Mouse (Mus musculus): ENCODE results near the gene Fam57b.

Fam57b gene

DNA sequence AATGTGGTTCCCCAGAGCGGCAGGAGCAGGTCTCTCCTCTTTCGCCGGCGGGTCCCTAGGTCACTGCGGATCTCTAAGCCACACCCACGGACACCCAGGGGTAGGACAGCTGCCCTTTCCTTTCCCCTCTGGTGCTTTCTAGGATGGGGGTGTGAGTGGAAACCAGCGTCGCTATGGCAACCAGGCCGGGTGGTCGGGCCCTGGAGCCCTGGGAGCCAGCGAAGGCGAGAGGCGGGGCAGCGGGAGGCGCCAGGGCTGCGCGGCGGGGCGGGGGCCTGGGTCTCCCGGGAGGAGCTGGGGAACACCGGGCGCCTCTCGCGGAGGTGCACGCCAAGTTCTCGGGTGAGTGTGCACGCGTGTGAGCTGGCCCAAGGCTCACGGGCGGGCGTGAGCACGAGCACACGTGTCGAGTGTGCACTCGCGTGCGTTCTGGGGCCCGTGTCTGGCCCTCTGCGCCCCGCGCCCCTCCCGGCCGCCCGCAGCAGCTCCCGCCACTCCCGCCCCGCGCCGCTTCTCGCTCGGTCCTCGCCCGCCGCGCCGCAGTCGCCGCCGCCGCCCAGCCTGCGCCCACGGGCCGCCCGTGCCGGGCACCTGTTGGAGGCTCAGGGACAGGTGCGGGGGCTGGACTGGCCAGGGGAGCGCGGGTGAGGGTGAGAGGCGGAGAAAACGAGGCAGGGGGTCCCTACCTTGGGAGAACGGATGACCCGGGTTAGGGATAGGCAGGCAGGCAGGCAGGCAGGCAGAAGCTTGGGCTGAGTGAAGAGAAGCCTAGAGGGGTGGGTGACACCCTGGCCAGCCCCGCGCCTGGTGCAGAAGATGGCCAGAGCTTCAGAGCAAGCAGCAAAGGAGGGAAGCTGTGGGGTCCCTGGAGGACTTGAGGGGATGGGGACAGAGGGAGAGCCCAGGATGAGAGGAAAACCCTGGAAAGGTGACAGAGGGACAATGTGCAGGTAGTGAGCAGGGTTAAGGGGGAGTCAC is 50.2 kb downstream of the Fam57b start:
- in situ Hi-C loops (cut with MboI; ENCODE audit: low pct_unique_long_range_greater_than_20kb in 1 of 2, low sequenced_read_pairs in 2 of 2, unreplicated experiment in 1 of 2), result loop anchor here in 1 of 2 experiments (25.0 kb wide), 1 partner anchor 115 kb away; the partner anchor contains the start of gene Sez6l2

DNA sequence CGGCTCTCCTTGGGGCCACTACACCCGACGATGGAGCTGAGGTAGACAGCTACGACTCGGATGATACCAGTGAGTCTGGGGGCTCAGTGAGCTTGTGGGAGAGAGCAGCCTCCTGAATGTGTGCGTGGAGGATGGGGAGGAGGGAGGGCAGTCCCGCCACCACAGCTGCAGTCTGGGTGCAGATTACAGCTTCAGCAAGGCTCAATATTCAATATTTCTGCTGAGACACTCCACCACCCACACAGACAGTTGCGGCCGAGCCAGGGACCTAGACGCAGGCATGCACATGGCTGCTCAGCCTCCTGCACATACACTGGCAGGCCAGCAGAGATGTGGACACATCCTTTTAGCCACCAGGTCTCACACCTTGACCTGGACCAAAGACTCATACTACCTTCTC is 51.3 kb downstream of the Fam57b start:
- in situ Hi-C loops (cut with MboI; ENCODE audit: low pct_unique_long_range_greater_than_20kb in 1 of 2, low sequenced_read_pairs in 2 of 2, unreplicated experiment in 1 of 2), result loop anchor here in 1 of 2 experiments (25.0 kb wide), 1 partner anchor 114 kb away; the partner anchor contains the start of gene Sez6l2

GRCm38 (mm10) chr7:126850161-126850560 is 52.7 kb downstream of the Fam57b start:
- in situ Hi-C loops (cut with MboI; ENCODE audit: low pct_unique_long_range_greater_than_20kb in 1 of 2, low sequenced_read_pairs in 2 of 2, unreplicated experiment in 1 of 2), result no loop called here

GRCm38 (mm10) chr7:126851192-126851591 is 53.7 kb downstream of the Fam57b start:
- in situ Hi-C loops (cut with MboI; ENCODE audit: low pct_unique_long_range_greater_than_20kb in 1 of 2, low sequenced_read_pairs in 2 of 2, unreplicated experiment in 1 of 2), result no loop called here

- in situ Hi-C loops (cut with MboI; ENCODE audit: low pct_unique_long_range_greater_than_20kb in 1 of 2, low sequenced_read_pairs in 2 of 2, unreplicated experiment in 1 of 2), result no loop called here
Measured at GRCm38 (mm10) chr7:126853454-126853853, 56.0 kb downstream of the Fam57b start.

DNA sequence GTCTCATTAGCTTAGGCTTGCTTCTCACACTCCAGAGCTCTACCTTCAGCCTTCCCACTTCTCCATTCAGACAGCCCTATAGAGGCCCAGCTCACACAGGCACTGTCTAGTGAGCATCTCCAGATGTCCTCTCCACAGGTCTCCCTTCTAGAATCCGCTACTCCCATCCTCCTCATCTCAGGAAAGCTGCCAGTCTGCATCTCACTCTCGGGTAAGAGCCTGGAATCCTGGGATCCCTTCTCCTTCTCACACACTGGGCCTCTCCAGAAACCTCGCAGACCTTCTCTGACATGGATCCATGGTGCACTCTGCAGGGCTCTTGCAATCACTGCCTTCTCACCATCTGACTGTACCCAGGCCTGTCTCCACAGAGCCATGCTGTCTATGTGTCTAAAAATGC is 58.2 kb downstream of the Fam57b start:
- in situ Hi-C loops (cut with MboI; ENCODE audit: low pct_unique_long_range_greater_than_20kb in 1 of 2, low sequenced_read_pairs in 2 of 2, unreplicated experiment in 1 of 2), result no loop called here

- in situ Hi-C loops (cut with MboI; ENCODE audit: low pct_unique_long_range_greater_than_20kb in 1 of 2, low sequenced_read_pairs in 2 of 2, unreplicated experiment in 1 of 2), result no loop called here
Measured at GRCm38 (mm10) chr7:126856741-126857420, 59.4 kb downstream of the Fam57b start.

GRCm38 (mm10) chr7:126860987-126861386 is 63.5 kb downstream of the Fam57b start:
- in situ Hi-C loops (cut with MboI; ENCODE audit: low pct_unique_long_range_greater_than_20kb in 1 of 2, low sequenced_read_pairs in 2 of 2, unreplicated experiment in 1 of 2), result no loop called here

- in situ Hi-C loops (cut with MboI; ENCODE audit: low pct_unique_long_range_greater_than_20kb in 1 of 2, low sequenced_read_pairs in 2 of 2, unreplicated experiment in 1 of 2), result no loop called here
Measured at GRCm38 (mm10) chr7:126861429-126862130, 64.1 kb downstream of the Fam57b start, which contains the start of gene Hirip3. Gene Hirip3, plus strand, starts transcription at chr7:126861972.

DNA sequence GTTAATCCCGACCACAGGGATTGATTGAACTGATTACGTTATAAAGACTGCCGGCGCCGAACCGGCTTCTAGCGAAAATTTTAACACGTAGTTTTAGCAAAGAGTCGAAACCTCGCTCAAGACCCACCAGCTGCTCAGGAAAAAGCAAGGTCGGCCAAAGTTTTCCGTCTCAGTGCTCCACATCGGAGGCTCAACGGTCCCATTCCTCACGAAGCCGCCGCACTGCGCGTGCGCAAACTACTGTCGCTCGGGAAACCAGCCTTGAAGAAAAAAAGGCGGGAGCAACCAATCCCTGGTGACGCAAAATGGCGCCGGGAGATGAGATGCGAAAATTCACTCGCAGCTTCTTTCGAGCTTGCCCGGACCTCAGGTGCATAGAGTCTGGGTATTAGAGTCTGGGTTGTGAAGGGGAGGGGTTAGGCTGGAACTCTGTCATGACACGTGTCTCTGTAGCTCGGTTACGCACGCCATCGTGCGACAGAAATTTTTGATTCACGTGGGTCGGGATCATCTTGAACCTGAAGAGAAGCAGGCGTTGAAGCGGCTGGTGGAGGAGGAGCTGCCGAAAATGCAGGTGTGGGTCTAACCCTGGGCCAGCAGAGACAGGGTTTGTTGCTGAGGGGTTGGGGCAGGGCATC is 64.8 kb downstream of the Fam57b start, which contains the start of gene Ino80e:
Gene Ino80e (minus strand): TSS at position 231 of the 638 bp plus-strand sequence.
- in situ Hi-C loops (cut with MboI; ENCODE audit: low pct_unique_long_range_greater_than_20kb in 1 of 2, low sequenced_read_pairs in 2 of 2, unreplicated experiment in 1 of 2), result no loop called here

DNA sequence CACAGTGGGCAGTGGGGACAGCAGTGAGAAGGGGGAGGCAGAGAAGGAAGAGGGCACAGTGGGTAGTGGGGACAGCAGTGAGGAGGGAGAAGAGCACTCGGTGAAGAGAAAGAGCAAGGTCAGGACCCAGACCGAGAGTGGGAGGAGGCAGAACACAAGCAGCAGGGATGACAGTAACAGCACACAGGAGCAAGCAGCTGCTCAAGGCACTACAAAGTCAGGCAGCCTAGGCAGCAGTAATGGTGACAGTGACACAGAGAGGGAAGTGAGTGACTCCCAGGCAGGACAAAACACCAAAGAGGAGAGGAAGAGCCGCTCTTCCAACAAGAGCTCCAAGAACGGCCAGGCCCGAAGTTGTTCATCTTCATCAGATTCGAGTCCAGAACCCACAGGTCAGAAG is 66.3 kb downstream of the Fam57b start:
- in situ Hi-C loops (cut with MboI; ENCODE audit: low pct_unique_long_range_greater_than_20kb in 1 of 2, low sequenced_read_pairs in 2 of 2, unreplicated experiment in 1 of 2), result no loop called here

DNA sequence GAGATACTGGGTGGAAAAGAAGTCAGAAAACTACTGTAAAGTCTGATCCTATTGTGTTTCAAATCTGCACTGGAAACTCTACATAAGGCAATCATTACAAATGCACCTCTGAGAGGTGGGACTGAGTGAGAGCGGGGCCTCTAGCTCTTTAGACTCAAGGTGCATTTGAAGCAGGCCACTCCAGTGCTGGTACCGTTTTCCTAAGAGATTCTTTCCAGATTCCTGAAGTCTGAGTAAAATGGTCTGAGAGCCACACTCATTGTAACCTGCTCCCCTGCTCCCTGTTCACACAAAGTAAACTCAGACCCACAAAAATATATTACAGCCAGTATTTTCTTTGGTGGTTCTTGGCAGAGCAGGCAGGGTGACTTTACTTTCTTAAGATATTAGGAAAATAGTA is 70.1 kb downstream of the Fam57b start:
- in situ Hi-C loops (cut with MboI; ENCODE audit: low pct_unique_long_range_greater_than_20kb in 1 of 2, low sequenced_read_pairs in 2 of 2, unreplicated experiment in 1 of 2), result no loop called here

GRCm38 (mm10) chr7:126868003-126868402 is 70.5 kb downstream of the Fam57b start:
- in situ Hi-C loops (cut with MboI; ENCODE audit: low pct_unique_long_range_greater_than_20kb in 1 of 2, low sequenced_read_pairs in 2 of 2, unreplicated experiment in 1 of 2), result no loop called here

- in situ Hi-C loops (cut with MboI; ENCODE audit: low pct_unique_long_range_greater_than_20kb in 1 of 2, low sequenced_read_pairs in 2 of 2, unreplicated experiment in 1 of 2), result no loop called here
Measured at GRCm38 (mm10) chr7:126869780-126870519, 72.5 kb downstream of the Fam57b start.

- in situ Hi-C loops (cut with MboI; ENCODE audit: low pct_unique_long_range_greater_than_20kb in 1 of 2, low sequenced_read_pairs in 2 of 2, unreplicated experiment in 1 of 2), result no loop called here
Measured at GRCm38 (mm10) chr7:126870520-126870891, 73.0 kb downstream of the Fam57b start.

GRCm38 (mm10) chr7:126877239-126877638 is 79.8 kb downstream of the Fam57b start:
- in situ Hi-C loops (cut with MboI; ENCODE audit: low pct_unique_long_range_greater_than_20kb in 1 of 2, low sequenced_read_pairs in 2 of 2, unreplicated experiment in 1 of 2), result no loop called here
